Mouse (Mus musculus) kidney, postnatal 14 days (tissue): ENCODE results near the gene Alg10b.
"Not testable (repeated sequence)": the region's sequence is repeated elsewhere in the genome, so short reads cannot be mapped to it uniquely, and the experiment has no call there.

Experiments
- DNase-seq: peaks from one replicate; pipeline ENCODE4 v3.0.0; 2022; ENCODE audit warnings: mixed read lengths

Alg10b gene

DNA sequence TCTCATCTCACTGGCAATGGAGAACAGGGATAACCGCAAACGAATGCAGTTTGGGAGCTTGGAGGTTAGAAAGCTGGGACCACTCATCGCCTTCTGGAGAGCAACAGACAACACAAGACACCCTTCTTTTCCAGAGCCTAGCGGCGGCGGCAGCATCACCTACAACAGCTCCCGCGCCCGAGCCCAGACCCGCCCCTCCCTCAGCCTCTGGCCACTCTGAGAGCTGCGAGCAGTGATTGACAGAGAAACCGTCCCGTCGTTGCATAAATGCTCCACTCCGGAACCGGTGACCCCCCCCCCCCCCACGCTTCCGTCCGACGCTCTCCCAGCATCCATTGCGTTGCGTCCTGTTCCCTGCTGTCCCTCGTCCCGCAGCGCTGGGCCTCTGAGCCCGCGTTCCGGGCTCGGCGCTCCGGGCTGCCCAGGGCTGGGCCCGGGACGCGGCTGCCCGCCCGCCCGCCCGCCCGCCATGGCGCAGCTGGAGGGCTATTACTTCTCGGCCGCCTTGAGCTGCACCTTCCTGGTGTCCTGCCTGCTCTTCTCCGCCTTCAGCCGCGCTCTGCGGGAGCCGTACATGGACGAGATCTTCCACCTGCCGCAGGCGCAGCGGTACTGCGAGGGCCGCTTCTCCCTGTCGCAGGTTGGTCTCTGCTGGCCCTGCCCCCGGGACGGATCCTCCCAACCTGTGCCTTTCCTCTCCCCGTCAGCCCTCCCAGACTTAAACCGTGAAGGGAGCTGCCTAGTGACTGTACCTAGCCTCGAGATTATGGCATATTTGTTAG, at the start of gene Alg10b:
Alg10b (plus strand) TSS at position 343 of the 782 bp plus-strand sequence.
- peak; percentile 88 for DNase-seq

DNA sequence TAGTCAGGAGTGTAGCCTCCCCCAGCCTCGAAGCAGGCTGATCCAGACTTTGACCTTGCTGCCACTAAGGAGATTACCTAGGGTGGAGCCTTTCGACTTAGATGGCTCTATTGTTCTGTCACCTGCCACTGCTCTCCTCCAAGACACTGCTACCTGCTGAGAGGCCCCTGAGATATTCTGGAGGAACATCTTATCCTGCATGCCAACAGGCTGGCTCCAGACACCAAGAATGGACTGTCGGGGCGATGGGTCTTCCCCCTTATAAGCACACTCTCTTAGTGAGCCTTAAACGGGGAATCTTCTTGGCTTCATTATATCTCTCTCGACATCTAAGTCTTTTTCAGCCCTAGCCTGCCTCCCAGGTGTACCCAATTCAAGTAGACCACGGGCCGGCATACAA, 41.0 kb upstream of the Alg10b start:
- DNase-seq, result not testable (repeated sequence)

DNA sequence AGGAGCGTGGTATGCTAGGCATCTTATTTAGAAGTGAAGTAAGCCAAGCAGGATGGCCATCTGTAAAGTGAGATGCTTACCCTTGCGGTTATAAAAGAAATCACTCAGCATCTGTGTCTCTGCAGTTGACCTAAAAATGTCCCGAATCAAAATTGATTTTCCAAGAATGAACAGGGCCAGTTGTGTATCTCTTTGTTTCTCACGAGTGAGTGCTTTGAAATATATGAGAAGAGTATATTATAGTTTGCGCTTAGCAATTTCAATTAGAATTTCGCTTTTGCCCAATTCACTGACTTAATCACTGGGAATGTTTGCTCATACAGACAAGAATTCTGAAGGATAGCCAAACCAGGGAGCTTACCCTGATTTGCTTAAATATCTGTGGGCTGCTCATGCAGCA, 40.6 kb upstream of the Alg10b start:
- no peak for DNase-seq

DNA sequence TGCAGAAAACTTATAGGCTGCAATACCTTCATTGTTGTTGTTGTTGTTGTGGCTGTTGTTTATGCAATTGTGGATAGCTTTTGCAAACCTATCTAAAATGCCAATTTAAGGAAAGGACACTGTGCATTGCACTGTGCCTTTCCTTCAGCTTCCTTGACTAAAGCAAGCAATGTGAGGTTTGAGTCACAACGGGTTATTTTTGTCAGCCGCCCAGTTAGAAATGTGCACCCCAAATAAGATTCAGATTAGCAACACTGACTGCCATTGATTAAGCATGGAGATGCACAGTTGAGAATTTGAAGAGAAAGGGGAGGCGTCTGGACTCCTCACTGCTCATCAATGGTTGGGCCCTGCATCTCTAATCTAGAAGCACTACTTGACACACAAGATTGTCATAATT, 39.4 kb upstream of the Alg10b start:
- no peak for DNase-seq

DNA sequence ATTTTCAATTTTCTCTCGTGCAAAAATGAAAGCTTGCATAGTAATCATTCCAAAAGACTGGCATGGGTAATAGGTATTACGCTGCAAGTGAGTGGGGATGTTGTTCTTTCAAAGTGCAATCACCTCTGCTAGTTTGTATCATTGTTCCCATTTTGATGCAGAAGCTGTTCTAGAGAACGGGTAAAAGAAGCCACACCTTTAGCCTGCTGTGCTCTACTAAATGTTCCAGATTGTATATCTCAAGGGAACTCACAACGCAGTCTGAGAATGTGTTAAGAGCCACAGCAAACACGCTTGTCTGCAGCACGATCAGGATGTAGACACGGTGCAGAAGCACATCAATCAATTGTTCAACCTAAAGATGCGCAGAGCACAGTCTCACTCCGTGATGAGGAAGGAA, 34.6 kb upstream of the Alg10b start:
- DNase-seq, result no peak

DNA sequence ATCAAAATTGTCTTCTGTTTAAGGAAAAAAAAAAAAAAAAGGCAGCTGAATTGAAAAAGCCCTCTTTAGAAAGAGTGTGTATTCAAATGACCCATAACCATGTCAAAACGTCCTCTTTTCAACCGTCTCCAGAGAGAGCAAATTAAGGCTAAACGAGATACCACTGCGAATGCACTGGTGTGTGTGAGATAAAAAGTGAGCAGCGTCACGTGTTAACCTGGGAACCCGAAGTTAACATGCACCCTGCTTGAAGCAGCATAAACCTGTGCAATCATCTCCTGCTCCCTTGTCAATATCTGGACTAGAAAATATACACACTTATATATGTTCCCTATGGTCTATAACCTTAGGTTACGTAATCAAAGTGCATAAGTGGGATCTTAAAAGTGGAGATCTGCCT, 10.2 kb upstream of the Alg10b start:
- DNase-seq, result no peak

DNA sequence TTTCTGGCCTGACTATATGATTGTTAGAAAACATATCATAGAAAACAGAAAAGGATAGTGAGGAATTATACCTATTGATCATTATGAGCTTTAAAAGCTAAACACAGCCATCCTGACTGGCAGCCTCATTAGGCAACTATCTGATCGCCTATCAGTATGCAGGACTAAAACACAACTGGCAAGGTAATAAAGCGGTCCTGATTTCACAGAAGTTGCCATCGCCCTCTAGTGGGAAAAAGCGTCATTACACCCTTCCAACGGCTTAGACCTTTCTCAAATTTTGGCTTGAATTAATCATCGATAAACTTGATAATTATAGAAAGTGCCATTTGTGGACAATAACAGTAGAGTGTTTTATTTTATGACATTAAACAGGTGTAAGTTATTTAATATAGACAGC, 9.2 kb upstream of the Alg10b start:
- peak; percentile 68 for DNase-seq

DNA sequence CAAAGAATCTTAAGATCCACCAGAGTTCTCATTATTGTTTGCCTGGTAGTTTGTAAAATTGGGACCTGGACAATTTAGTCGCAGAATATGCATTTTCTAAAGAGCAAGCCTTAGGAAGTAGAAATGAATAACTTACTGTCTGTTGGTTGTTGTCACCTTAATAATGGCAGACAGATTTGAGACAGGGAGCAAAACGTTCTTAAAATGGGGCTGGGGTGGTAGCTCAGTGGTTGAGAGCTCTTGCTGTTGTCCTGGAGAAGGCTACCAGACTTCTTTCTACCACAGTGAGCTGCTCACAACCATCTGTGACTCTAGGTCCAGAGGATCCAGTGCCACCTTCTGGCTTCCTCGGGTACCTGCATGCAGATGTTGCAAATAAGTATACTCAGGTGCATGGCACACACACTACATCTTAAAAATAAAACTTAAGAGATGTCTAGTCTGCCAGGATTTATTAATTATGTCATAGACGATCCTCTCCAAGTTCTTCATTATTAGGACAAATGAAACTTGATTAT, 1.0 kb downstream of the Alg10b start:
- DNase-seq, result peak; percentile 23

DNA sequence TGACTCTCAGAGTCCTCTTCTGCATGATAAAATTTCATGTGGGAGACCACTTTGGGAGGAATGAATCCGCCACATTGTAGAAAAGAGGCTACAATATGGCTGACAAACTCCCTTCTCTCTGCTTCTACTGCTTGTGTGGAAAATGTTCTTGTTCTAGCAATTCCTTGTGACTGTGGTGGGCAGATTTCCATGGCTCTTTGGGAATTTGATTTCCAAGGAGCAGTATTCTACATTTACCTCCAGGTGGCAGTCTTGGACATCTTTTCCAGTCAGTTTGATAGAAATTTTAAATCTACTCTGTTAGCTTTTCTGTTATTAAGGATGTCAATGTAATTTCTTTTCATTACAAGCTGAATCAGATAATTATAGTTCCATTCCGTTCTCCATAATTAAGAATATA, 13.5 kb downstream of the Alg10b start:
- peak; percentile 15 for DNase-seq

DNA sequence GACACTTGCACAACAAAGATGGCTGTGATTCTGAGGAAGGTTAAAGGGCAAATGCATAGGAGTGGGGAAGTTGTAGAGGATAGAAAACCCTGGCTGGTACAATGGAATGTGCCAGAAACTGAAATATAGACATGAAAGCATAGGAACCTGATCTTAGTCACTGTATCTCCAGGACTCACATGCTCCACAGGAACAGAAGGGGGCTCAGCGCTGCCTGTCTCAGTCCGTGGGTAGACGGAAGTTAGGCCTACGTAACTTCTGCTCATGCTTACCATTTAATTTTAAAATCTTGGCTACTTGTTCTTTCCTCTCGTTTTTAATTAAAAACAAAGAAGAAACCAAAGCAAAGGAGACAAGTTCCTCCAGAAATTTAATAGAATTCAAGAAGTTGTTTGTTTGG, 20.0 kb downstream of the Alg10b start:
- DNase-seq, result no peak

DNA sequence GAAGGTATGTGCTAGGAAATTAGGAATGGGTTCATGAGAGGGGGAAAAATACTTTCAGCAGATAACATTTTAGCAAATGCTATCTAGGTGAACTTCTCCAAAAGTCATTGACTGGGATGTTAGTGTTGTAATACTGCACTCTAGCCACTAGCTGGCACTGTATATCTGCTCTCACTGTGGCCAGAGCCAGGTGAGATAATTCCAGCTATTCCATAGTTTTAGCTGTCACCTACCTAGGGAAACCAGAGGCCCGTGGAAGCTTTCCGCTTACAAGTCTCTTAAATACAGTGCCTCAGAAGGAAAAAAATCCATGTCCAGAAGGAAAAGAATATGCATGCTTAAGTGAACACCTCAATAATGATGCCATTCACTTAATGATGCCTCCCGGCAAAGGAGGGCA, 25.6 kb downstream of the Alg10b start:
- peak; percentile 15 for DNase-seq

DNA sequence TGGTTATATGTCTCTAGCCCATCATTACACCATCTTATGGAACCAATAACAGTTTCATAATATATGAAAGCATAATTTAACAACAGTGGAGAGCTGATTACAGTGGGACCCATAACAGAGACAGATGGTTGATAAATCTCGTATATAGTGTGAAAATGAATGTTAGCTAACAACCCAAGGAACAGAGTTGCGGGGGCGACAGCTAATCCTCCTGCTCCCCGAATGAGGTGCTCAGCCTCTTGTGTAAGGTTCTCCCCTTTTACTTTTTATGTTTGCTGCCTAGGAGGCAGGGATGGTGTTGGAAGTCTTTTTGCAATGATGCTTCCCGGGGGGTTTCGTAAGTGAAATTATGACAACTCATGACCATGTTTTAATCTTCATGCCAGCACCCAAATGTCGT, 58.8 kb downstream of the Alg10b start:
- no peak for DNase-seq
